Mouse (Mus musculus): ENCODE results near the gene Ccdc172. TPM values are rescaled to one million over a fixed set of nuclear protein-coding genes. Genes with fewer than 3 reads are reported as not detected.

Ccdc172 gene
- polyA plus RNA-seq (2015; fragmentation: Nextera tagmentation; extraction: Ambion mirVana): not detected in 2 replicates

GRCm38 (mm10) chr19:58511818-58512217 lies at the start of gene Ccdc172:
TSS of gene Ccdc172 (plus strand) at chr19:58511993.
- no peak for ATAC-seq
- H3K4me3 ChIP-seq (replicated peaks; ENCODE audit: low read length): no peak within 1 kb of the TSS
- no peak within 1 kb of the TSS for H3K4me2 ChIP-seq (ENCODE audit: low read length)
- H3K27ac ChIP-seq (ENCODE audit: low read length): no peak within 1 kb of the TSS
- no peak within 1 kb of the TSS for H3K9ac ChIP-seq (replicated peaks; ENCODE audit: low read depth, low read length)
- H3K27me3 ChIP-seq (replicated peaks; ENCODE audit: control insufficient read depth, insufficient read depth, low read length): no peaks in the 10 kb centered on the region
- H3K4me1 ChIP-seq (replicated peaks; ENCODE audit: control insufficient read depth, insufficient read depth, low read length): no peaks in the 10 kb centered on the region
- WGBS: 94% methylated on average over 17 of the region's 17 CpGs
- H3K9me3 ChIP-seq (ENCODE audit: control insufficient read depth, low read length): no peaks in the 10 kb centered on the region
- no peaks in the 10 kb centered on the region for H3K36me3 ChIP-seq (ENCODE audit: control insufficient read depth, insufficient read depth)

- H3K4me2 ChIP-seq (ENCODE audit: low read length): no peak overlapping the region
- peaks cover 3% of the 10 kb centered on the region; the same call in 1 of the 2 replicates for H3K9me3 ChIP-seq (ENCODE audit: control insufficient read depth, low read length)
- peaks cover 8% of the 10 kb centered on the region for H3K4me1 ChIP-seq (replicated peaks; ENCODE audit: control insufficient read depth, insufficient read depth, low read length)
- 33% methylated on average over 3 of the region's 3 CpGs for WGBS
- no peak overlapping the region for H3K27ac ChIP-seq (ENCODE audit: low read length)
- no peak overlapping the region for H3K9ac ChIP-seq (replicated peaks; ENCODE audit: low read depth, low read length)
- no peak overlapping the region for H3K4me3 ChIP-seq (replicated peaks; ENCODE audit: low read length)
- H3K27me3 ChIP-seq (replicated peaks; ENCODE audit: control insufficient read depth, insufficient read depth, low read length): peaks cover 3% of the 10 kb centered on the region
- ATAC-seq: no peak
- no peaks in the 10 kb centered on the region for H3K36me3 ChIP-seq (ENCODE audit: control insufficient read depth, insufficient read depth)
Observed at GRCm38 (mm10) chr19:58463755-58464154, 48.0 kb upstream of the Ccdc172 start.

- Histone ChIP-seq H3K9me3 (ENCODE audit: control insufficient read depth, low read length) (peaks cover 3% of the 10 kb centered on the region; the same call in 1 of the 2 replicates), H3K4me3 (replicated peaks; ENCODE audit: low read length) (no peak overlapping the region), H3K27ac (ENCODE audit: low read length) (no peak overlapping the region), H3K27me3 (replicated peaks; ENCODE audit: control insufficient read depth, insufficient read depth, low read length) (no peaks in the 10 kb centered on the region; the same call in 1 of the 2 replicates), H3K36me3 (ENCODE audit: control insufficient read depth, insufficient read depth) (no peaks in the 10 kb centered on the region), H3K9ac (replicated peaks; ENCODE audit: low read depth, low read length) (no peak overlapping the region), H3K4me2 (ENCODE audit: low read length) (no peak overlapping the region), H3K4me1 (replicated peaks; ENCODE audit: control insufficient read depth, insufficient read depth, low read length) (0 out of 2 replicates have a peak, but pooled peaks cover 5% of the 10 kb centered on the region)
- ATAC-seq: no peak
- WGBS: 70% methylated on average over 2 of the region's 2 CpGs
Observed at GRCm38 (mm10) chr19:58468331-58468730, 43.5 kb upstream of the Ccdc172 start.

GRCm38 (mm10) chr19:58469421-58469820 lies 42.4 kb upstream of the Ccdc172 start:
- no peaks in the 10 kb centered on the region for H3K36me3 ChIP-seq (ENCODE audit: control insufficient read depth, insufficient read depth)
- peaks cover 3% of the 10 kb centered on the region; the same call in 1 of the 2 replicates for H3K9me3 ChIP-seq (ENCODE audit: control insufficient read depth, low read length)
- no peak overlapping the region for H3K4me3 ChIP-seq (replicated peaks; ENCODE audit: low read length)
- 11% methylated on average over 12 of the region's 12 CpGs for WGBS
- no peak overlapping the region for H3K4me2 ChIP-seq (ENCODE audit: low read length)
- H3K9ac ChIP-seq (replicated peaks; ENCODE audit: low read depth, low read length): 0 out of 2 replicates have a peak overlapping the region, but pooled peaks have one; percentile 23
- H3K27me3 ChIP-seq (replicated peaks; ENCODE audit: control insufficient read depth, insufficient read depth, low read length): no peaks in the 10 kb centered on the region; the same call in 1 of the 2 replicates
- ATAC-seq: peak; percentile 70
- H3K4me1 ChIP-seq (replicated peaks; ENCODE audit: control insufficient read depth, insufficient read depth, low read length): 0 out of 2 replicates have a peak, but pooled peaks cover 5% of the 10 kb centered on the region
- no peak overlapping the region for H3K27ac ChIP-seq (ENCODE audit: low read length)

GRCm38 (mm10) chr19:58474251-58474650 lies 37.5 kb upstream of the Ccdc172 start:
- Histone ChIP-seq H3K9me3 (ENCODE audit: control insufficient read depth, low read length) (peaks cover under 1% of the 10 kb centered on the region; the same call in 1 of the 2 replicates), H3K9ac (replicated peaks; ENCODE audit: low read depth, low read length) (no peak overlapping the region), H3K36me3 (ENCODE audit: control insufficient read depth, insufficient read depth) (no peaks in the 10 kb centered on the region), H3K4me2 (ENCODE audit: low read length) (no peak overlapping the region), H3K4me3 (replicated peaks; ENCODE audit: low read length) (no peak overlapping the region), H3K4me1 (replicated peaks; ENCODE audit: control insufficient read depth, insufficient read depth, low read length) (0 out of 2 replicates have a peak, but pooled peaks cover 2% of the 10 kb centered on the region), H3K27me3 (replicated peaks; ENCODE audit: control insufficient read depth, insufficient read depth, low read length) (no peaks in the 10 kb centered on the region), H3K27ac (ENCODE audit: low read length) (no peak overlapping the region)
- 90% methylated on average over 3 of the region's 3 CpGs for WGBS
- ATAC-seq: no peak

- Histone ChIP-seq H3K9ac (replicated peaks; ENCODE audit: low read depth, low read length) (no peak overlapping the region), H3K36me3 (ENCODE audit: control insufficient read depth, insufficient read depth) (no peaks in the 10 kb centered on the region), H3K27me3 (replicated peaks; ENCODE audit: control insufficient read depth, insufficient read depth, low read length) (no peaks in the 10 kb centered on the region), H3K4me3 (replicated peaks; ENCODE audit: low read length) (no peak overlapping the region), H3K4me2 (ENCODE audit: low read length) (no peak overlapping the region), H3K9me3 (ENCODE audit: control insufficient read depth, low read length) (peaks cover 6% of the 10 kb centered on the region), H3K4me1 (replicated peaks; ENCODE audit: control insufficient read depth, insufficient read depth, low read length) (no peaks in the 10 kb centered on the region), H3K27ac (ENCODE audit: low read length) (no peak overlapping the region)
- 84% methylated on average over 9 of the region's 9 CpGs for WGBS
- ATAC-seq: no peak
Observed at GRCm38 (mm10) chr19:58482373-58482977, 29.3 kb upstream of the Ccdc172 start.

GRCm38 (mm10) chr19:58486686-58487085 lies 25.1 kb upstream of the Ccdc172 start:
- no peaks in the 10 kb centered on the region for H3K27me3 ChIP-seq (replicated peaks; ENCODE audit: control insufficient read depth, insufficient read depth, low read length)
- no peaks in the 10 kb centered on the region for H3K36me3 ChIP-seq (ENCODE audit: control insufficient read depth, insufficient read depth)
- H3K9ac ChIP-seq (replicated peaks; ENCODE audit: low read depth, low read length): no peak overlapping the region
- no peak for ATAC-seq
- H3K4me3 ChIP-seq (replicated peaks; ENCODE audit: low read length): no peak overlapping the region
- no peaks in the 10 kb centered on the region for H3K4me1 ChIP-seq (replicated peaks; ENCODE audit: control insufficient read depth, insufficient read depth, low read length)
- H3K27ac ChIP-seq (ENCODE audit: low read length): no peak overlapping the region
- no peak overlapping the region for H3K4me2 ChIP-seq (ENCODE audit: low read length)
- WGBS: 50% methylated on average over 2 of the region's 2 CpGs
- H3K9me3 ChIP-seq (ENCODE audit: control insufficient read depth, low read length): peaks cover 4% of the 10 kb centered on the region; the same call in 1 of the 2 replicates

- no peaks in the 10 kb centered on the region for H3K36me3 ChIP-seq (ENCODE audit: control insufficient read depth, insufficient read depth)
- no peak overlapping the region for H3K27ac ChIP-seq (ENCODE audit: low read length)
- ATAC-seq: no peak
- H3K9me3 ChIP-seq (ENCODE audit: control insufficient read depth, low read length): no peaks in the 10 kb centered on the region
- no peaks in the 10 kb centered on the region for H3K27me3 ChIP-seq (replicated peaks; ENCODE audit: control insufficient read depth, insufficient read depth, low read length)
- 20% methylated on average over 3 of the region's 3 CpGs for WGBS
- no peak overlapping the region for H3K4me2 ChIP-seq (ENCODE audit: low read length)
- H3K9ac ChIP-seq (replicated peaks; ENCODE audit: low read depth, low read length): no peak overlapping the region
- no peak overlapping the region for H3K4me3 ChIP-seq (replicated peaks; ENCODE audit: low read length)
- H3K4me1 ChIP-seq (replicated peaks; ENCODE audit: control insufficient read depth, insufficient read depth, low read length): peaks cover 15% of the 10 kb centered on the region; the same call in 1 of the 2 replicates
Observed at GRCm38 (mm10) chr19:58497106-58497505, 14.7 kb upstream of the Ccdc172 start.

- Histone ChIP-seq H3K36me3 (ENCODE audit: control insufficient read depth, insufficient read depth) (no peaks in the 10 kb centered on the region), H3K4me3 (replicated peaks; ENCODE audit: low read length) (no peak overlapping the region), H3K27me3 (replicated peaks; ENCODE audit: control insufficient read depth, insufficient read depth, low read length) (no peaks in the 10 kb centered on the region), H3K4me2 (ENCODE audit: low read length) (no peak overlapping the region), H3K9me3 (ENCODE audit: control insufficient read depth, low read length) (no peaks in the 10 kb centered on the region), H3K27ac (ENCODE audit: low read length) (no peak overlapping the region), H3K9ac (replicated peaks; ENCODE audit: low read depth, low read length) (no peak overlapping the region), H3K4me1 (replicated peaks; ENCODE audit: control insufficient read depth, insufficient read depth, low read length) (peaks cover 19% of the 10 kb centered on the region; the same call in 1 of the 2 replicates)
- ATAC-seq: no peak
- 69% methylated on average over 3 of the region's 3 CpGs for WGBS
Observed at GRCm38 (mm10) chr19:58499420-58499966, 12.3 kb upstream of the Ccdc172 start.
